In genomic region chr17:32500511-32500910, GRCm38 (mm10) we compare ENCODE assay signal across 9 mouse cellular contexts. TPM values are rescaled to one million over a fixed set of nuclear protein-coding genes. Genes with fewer than 3 reads are reported as not detected.
"Had no signal": no experiment of that assay in that cellular context is flagged by ENCODE, and none has a peak within 500 bp of the region (broad histone marks: within the 10 kb centered on the region; RNA-seq: fewer than 3 reads in every experiment).

No protein-coding gene starts in this region.

RNA-seq across cellular contexts. Expression of gene Cyp4f17, which starts 5.3 kb away (rescaled TPM):
- total RNA-seq: megakaryocyte-erythroid progenitor cell, adult 5-6 weeks had no signal

RNA-seq across cellular contexts. Expression of gene Cyp4f39, which starts 48.0 kb away (rescaled TPM):
- total RNA-seq: left cerebral cortex, postnatal 14 days; left cerebral cortex, postnatal 25 days; left cerebral cortex, postnatal 36 days; megakaryocyte, adult 5-6 weeks; monocyte, adult 5-6 weeks had no signal
- polyA plus RNA-seq: limb, embryonic 10.5 days; limb, embryonic 11.5 days; limb, embryonic 12.5 days had no signal
